Mouse (Mus musculus) adrenal gland, postnatal 36 days (tissue): ENCODE results near the gene Nktr. TPM values are rescaled to one million over a fixed set of nuclear protein-coding genes. Genes with fewer than 3 reads are reported as not detected.

ENCODE experiments used
- DNase-seq, 2 experiments: peaks; one replicate each; pipeline ENCODE4 v3.0.0; 2021; ENCODE audit warnings: mixed read lengths in 1 of 2
- total RNA-seq, 2 experiments: library from RNA; stranded (reverse); gene quantifications; 2 replicates each; pipeline ENCODE4 v1.2.3; 2021

Nktr gene
- total RNA-seq, 2 experiments from 2014 or later = 58.2 to 90.2 TPM

GRCm38 (mm10) chr9:121707801-121708200, 11.2 kb upstream of the Nktr start:
- no peak for DNase-seq

DNA sequence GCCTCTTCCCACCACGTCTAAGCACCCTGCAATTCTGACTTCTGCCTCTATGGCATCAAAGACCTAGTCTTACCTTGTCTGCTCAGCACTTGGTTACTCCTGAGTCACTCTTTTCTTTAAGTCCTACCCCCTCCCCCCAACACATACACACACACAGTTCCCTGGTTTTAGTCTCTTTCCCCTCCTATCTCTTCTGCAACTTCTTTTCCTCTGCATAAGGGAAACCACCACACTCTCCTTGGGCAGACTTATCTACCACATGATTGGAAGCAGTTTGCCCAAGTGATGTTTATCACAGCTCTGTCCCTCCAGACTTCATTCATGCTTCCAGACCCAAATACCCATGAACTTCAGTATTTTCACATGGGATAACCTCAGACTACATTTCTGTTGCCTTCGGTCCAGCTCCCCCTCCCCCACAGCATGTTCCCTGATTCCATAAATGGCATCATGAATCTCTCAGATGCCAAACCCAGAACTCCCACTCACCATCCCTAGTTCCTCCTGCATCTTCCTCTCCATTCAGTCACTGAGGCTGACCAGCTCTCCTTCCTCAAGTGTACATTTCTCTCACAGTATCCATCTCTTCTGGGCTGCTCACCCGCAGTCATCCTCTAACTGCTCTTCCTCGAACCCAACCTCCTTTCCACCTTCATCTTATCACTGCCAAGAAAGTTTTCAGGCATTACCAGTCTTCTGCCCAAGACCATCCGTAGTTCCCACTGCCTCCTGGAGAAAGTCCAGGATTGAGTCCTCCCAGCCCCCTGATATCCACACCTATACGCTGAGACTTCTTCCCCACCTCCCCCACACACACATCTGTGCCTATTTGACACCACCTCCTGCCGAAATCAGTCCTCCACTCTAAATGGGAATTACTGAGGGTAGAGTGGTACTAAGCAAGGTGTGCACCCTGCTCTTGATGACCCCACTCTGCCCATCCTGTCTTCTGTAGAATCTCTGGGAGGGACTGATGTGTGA, 10.2 kb upstream of the Nktr start:
- no peak for DNase-seq

DNA sequence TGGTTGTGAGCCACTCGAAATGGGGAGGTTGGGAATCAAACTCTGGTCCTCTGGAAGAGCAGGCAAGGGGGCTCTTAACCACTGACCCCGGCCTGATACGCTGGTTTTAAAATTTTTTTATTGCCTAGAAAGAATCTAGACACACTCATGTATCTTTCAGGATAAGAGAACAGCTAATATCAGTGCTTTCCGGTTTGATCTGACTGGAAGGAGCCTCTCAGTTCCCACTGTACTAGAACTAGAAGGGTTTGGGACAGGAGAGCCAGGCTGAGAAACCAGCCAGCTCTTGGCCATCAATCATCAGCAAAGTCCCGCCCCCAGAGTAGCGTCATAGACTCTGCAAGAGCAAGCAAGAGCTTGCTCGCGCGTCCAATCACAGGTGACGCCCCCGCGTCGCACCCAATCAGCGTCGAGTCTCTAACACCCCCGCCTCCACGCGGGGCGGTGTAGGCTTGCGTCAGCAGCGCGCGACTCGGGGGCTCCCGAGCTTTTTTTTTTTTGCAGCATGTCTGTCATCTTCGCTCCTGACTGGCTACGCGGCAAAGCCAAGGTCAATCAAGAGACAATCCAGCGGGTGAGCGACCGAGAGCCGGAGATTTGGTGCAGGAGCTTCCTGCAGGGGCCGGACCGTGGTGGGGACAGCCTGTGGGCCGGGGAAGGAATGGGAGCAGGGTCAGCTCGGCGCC, 8.9 kb upstream of the Nktr start, which contains the start of gene Ss18l2:
Ss18l2 (plus strand) TSS at position 432 of the 686 bp plus-strand sequence.
- DNase-seq = peak; percentile 98

DNA sequence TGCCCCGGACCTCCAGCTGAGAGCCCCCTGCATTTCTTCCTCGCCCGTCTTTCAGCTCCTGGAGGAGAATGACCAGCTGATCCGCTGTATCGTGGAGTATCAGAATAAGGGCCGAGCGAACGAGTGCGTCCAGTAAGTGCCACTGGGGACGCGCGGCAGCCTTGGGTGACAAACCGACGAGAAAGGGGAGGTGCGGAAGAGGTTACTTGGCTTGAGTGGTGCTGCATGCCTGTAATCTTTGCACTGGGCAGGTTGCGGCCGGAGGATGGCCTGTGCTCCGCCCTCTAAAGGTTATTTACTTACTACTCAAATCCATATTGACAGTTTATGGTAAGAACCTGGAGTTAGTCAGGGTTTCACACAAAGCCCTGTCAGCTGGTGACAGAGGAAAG, 8.4 kb upstream of the Nktr start:
- DNase-seq = peak in 1 of 2 experiments; percentile 65

DNA sequence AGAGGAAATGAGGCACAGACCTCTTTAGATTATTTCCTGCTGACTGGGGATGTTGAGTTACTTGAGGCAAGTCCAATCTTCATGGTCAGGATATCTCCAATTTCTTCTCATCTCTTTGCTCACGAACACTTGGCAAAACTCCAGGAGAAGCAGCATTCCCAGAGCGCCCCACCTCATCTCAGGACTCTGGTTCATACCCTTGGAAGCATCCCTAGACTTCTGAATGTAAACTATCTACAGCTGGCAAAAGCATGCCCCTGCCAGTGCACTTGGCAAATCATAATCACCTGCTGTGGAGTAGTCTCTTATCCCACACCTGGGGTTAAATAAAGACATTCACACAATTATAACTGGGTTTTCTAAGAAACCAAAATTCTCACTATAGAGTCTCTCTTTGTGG, 1.9 kb upstream of the Nktr start:
- DNase-seq = no peak

DNA sequence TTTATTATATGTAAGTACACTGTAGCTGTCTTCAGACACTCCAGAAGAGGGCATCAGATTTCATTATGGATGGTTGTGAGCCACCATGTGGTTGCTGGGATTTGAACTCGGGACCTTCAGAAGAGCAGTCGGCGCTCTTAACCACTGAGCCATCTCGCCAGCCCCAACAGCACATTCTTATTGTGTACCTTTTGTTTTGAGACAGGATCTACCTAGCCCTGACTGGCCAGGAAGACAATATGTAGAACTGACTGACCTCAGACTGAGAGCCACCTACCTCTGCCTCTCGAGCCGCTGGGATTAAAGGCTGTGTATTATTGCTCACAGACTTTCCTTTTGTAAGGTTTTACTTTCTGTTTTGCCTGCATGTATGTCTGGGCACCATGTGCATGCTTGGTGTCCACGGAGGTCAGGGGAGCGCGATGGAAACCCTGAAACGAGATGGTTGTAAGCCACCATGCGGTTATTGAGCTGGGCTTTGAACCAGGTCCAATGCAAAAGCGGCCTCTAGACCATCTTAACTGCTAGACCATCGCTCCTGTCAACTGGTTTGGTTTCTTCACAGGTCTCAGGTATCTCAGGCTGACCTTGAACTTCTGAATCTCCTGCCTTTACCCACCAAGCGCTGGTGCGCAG, 781 bp upstream of the Nktr start:
- DNase-seq = peak in 1 of 2 experiments; percentile 23

DNA sequence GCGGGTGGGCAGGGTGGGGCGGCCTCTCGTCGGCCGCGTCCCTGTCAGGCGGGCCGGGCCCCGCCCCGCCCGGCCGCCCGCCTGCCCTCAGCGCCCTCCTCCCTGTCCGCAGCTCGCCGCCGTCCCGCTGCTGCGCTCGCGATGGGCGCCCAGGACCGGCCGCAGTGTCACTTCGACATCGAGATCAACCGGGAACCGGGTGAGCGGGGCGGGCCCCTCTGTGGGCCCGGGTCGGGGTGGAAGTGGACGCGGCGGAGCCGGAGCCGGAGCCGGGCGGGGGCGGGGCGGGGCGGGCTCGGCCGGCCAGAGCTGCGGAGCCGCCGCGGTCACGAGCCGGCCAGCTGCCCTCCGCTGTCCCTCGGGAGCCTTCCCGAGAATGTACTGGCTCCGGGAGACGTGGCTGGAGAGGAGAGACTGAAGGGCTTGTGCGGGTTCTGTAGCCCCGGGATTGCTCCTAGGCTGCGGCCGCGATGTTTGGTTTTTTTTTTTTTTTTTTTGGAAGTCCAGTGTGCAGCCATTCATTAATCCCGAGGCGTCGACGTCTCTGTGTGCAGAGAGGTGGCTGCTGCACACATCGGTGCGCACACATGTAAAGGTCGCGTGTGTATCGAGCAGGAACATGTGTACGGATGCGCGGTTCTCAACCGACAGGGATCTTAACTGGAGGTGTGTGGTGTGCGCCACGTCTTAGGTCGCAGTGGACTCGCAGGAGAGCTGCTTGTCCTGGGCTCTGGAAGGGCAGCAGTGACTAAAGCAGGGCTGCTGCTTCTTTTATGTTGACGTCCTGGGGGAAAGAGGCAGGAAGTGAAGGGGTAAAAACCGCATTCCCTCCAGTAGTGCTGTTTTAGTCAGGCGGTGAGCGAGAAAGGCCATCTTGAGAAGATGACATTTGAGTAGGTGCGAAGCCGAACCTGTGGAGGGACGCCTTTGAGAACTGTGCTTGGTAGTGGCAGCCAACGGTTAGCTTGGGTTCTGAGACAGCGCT, 670 bp downstream of the Nktr start:
- peak; percentile 31 to 39 for DNase-seq

DNA sequence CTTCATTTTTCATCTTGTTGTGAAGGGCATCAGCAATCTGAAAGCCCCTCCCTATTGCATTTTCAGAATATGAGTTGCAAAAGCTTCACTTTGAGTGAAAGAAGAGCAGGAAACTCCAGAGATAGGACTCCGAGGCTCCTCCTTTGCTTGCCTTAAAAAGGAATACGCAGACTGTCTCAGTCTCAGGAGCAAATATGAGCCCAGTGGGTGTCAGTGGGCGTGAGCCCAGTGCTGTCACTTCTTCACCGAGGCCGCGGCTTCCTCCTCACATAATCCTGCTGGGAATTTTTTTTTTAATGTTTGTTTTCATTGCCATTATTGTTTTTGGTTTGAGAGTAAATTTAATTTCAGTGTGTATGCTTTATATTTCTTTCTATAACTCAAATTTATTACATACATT, 21.5 kb downstream of the Nktr start:
- no peak for DNase-seq

DNA sequence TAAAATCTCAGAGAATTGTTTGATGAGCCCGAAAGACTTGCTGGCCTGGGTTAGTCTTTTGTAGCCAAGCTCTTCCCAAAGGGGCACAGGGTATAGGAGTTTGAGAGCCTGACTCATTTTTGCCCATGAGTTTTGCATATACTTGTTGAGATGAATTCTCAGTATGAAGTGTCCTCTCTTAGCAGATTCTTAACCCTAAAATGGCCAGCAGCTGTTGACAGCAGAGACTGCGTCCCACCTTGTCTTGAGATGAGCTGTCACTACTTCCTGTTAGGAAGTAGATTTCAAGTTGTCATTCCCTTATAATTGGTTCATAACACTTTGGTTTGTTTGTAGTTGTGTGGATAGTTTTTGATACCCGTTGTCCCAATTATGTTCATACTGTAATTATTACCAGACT, 22.2 kb downstream of the Nktr start:
- DNase-seq = no peak

DNA sequence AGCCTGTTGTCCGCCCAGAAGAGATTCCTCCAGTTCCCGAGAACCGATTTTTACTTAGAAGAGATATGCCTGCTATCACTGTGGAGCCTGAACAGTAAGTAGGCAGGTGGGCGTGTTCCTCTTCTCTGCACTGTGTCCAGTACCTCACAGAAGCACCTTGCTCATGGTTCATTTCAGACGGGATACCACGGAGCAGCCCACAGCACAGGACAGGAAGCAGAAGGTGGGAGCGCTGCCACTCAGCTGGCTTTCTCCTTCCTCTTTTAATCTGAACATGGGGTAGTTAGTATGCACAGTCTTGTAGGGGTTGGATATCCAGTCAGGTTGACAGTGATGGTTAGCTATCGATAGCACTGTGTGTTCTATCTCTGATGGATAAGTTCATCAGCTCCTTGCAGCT, 25.1 kb downstream of the Nktr start:
- no peak for DNase-seq

DNA sequence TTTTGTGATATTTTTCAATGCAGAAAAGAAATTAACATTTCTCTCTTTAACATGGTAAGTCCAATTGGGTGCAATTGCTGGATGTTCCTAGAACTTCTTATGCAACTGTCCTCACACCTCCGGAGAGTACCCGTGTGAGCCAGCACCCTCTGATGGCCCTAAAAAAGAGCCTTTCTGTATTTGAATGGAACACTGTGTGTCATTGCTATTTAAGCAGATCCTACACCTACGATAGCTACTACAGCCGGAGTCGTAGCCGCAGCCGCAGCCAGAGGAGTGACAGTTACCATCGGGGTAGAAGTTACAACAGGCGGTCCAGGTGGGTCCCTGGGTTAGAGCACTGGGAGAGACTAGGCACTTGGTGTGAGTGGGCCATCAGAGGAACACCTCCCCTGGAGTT, 33.8 kb downstream of the Nktr start:
- no peak for DNase-seq

- no peak for DNase-seq
Measured at GRCm38 (mm10) chr9:121754624-121755023, 35.7 kb downstream of the Nktr start.

DNA sequence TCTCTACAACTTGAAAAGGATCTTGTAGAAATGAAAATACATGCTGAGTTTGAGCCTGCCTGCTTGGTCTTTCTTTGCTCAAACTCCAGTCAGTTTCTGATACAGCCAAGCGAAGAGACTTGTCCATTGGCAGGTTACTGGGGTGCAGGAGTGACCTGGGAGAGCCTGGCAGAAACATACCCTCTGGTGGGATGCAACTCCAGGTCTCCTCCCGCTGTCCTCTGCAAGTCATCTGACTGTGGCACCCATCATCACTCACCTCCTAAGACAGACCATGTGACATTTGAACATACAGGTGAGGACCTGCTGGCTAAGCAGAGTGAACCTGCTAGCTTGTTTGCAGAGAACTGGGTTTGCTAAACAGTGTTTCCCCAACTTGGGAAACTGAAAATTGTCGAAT, 37.8 kb downstream of the Nktr start:
- DNase-seq = no peak

- no peak for DNase-seq
Measured at GRCm38 (mm10) chr9:121757432-121757831, 38.5 kb downstream of the Nktr start.

- DNase-seq = no peak
Measured at GRCm38 (mm10) chr9:121757835-121758814, 39.2 kb downstream of the Nktr start.

DNA sequence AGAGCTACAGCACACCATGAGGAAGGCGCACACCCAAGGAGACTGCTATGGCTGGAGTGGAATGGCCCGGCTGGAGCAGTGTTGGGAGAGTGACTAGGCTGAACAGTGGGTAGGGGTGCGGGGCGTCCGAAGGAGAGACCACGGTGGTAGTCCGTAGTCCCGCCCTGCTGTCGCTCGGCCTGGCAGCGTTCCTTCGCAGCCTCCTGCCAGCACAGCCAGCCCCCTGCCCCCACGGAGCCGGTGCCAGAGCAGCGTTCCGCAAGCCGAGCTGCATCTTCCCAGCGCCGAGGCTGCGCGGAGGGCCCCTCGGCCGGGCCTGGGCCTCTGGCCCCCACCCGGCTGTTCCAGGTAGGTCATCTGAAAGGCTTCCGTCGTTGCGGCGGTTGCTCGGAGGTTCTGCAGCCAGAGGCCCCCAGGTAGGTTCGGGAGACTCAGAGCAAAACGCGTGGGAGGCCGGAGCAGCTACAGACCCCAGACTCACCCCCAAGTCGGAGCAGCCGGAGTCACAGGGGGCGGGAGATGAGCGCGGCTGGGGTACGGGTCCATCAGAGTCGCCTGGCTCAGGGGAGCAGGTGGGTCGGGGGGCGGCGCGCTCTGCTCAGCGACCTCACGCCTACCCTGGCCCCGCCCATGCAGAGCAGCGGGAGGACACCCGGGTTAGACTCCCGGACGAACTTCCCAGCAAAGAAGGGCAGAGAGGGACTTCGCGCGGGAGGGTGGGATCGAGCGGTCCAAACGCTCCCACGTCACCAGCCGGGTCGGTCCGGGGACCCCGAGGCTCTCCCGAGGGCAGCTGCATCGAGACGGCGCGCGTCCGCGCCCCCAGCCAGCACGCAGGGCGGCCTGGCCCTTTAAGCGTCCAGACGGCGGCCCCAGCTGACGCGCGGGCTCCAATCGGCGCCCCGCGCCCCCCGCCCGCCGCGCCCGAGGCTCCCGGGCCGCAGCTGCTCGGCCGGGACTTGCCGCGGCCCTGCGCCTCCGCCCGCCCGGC, 40.4 kb downstream of the Nktr start, which contains the start of gene Zfp651:
Zfp651 (plus strand) TSS at position 240 of the 991 bp plus-strand sequence.
- DNase-seq = peak; percentile 72 to 83

- peak; percentile 77 to 85 for DNase-seq
Measured at GRCm38 (mm10) chr9:121760271-121761090, 41.5 kb downstream of the Nktr start.
